Mouse (Mus musculus) retina, postnatal 1 day (tissue): ENCODE data around the gene C330007P06Rik.
"Not testable (repeated sequence)": the region's sequence is repeated elsewhere in the genome, so short reads cannot be mapped to it uniquely, and the experiment has no call there.

Experiments
- DNase-seq: peaks from one replicate; pipeline ENCODE4 v3.0.0-alpha.2; 2012

The C330007P06Rik gene

GRCm38 (mm10) chrX:36796734-36797133, 77.2 kb downstream of the C330007P06Rik start:
- DNase-seq = not testable (repeated sequence)

DNA sequence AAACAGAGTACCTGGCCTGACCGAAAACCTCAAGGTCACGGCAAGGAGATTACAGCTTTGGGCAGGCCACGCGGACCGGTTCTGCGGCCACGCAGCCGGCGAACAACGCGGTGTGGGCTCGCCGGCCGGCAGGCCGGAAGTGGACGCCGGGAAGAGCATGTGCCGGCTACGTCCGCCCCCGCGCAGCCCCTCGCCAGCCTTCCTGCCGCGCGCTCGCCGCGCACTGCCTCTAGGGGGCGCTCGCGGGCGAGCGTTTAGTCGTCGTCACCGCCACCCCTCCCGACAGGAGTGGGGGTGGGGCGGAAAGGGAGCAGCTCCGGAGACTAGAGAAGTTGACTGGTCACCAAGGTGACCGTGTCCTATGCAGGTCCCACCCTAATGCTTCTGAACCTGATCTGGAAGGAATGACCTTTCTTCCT, 77.7 kb downstream of the C330007P06Rik start:
- DNase-seq = peak; percentile 87

DNA sequence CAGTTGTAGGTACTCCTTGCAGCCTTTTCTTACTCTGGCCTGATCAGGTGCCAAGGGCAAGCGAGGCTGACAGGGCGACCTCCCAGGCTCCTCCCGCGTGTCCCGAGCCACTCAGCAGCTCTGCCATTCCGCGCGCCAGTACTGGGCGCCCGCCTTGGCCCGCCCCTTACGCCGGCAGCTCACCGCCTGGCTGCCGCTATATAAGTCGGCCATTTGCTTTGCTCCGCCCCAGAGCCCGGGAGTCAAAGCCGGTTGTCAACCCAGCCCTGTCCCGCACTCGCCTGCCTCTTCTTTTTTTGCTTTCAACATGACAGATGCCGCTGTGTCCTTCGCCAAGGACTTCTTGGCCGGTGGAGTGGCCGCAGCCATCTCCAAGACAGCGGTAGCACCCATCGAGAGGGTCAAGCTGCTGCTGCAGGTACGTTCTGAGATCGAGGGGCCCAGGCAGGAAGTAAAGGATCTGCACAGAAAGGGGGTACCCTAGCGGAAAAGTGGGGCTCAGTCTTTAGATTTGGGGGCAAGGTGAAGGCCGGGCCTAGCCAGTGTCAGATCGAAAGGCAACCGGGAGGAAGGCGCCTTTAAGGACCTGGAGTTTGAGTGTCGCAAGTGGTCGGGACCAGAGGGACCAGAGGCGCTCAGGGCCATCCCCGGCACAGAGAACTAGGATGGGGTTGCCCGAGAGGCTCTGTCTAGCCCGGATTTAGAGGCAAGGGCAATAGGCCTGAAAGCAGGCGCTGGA, 78.3 kb downstream of the C330007P06Rik start, which contains the start of gene Slc25a5:
Gene Slc25a5 (plus strand): TSS at position 228 of the 739 bp plus-strand sequence.
- peak; percentile 89 for DNase-seq

- DNase-seq = no peak
Measured at GRCm38 (mm10) chrX:36794571-36794970, 79.3 kb downstream of the C330007P06Rik start.

DNA sequence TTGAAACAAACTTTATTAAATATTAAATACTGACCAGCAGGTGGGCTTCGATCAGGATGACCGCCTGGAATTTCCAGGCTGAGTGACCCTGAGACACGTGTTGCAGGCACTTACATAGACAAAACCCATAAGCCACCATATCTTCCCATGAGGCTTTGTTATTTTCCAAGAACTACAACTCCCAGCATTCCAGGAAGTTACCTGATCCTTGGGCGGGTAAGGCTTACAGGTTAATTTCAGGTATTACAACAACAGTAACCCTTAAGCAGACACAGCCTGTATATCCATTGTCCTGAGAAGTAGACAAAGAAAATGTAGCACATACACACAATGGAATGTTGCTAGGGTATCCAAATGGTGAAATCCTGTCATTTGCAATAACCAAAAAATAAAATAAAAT, 84.6 kb downstream of the C330007P06Rik start:
- no peak for DNase-seq

GRCm38 (mm10) chrX:36777694-36778093, 96.2 kb downstream of the C330007P06Rik start:
- DNase-seq = no peak

DNA sequence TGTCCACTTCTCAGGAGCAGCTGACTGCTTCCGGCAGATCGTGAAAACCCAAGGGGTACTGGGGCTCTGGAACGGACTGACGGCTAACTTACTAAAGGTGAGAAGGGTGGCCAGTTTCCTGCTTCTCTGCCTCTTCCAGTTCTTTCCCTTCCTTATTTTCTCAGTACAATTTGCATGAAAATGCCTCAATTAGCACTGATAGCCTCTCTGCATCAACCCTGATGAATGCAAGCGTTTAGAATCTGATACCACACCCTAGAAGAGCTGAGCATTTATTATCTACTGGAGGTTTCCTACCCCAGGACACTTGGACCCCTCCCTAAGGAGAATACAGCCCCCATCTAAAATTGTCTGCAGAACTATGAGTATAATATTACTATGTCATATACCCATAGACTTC, 98.4 kb downstream of the C330007P06Rik start:
- no peak for DNase-seq
